Mouse (Mus musculus) myocyte (in vitro differentiated cells): ENCODE measurements around the gene Mtfr1l.

Source experiments
- CEBPB ChIP-seq: IDR thresholded peaks from 2 replicates; pipeline ENCODE4 v1.6.1; 2011; ENCODE audit warnings: mild to moderate bottlenecking, moderate library complexity; ENCODE audit not compliant: poor library complexity, insufficient read depth, severe bottlenecking
- E2F4 ChIP-seq: IDR thresholded peaks from one replicate; pipeline ENCODE4 v1.6.1; 2011; ENCODE audit warnings: mild to moderate bottlenecking, control low read depth, moderate library complexity; ENCODE audit not compliant: insufficient read depth
- MAX ChIP-seq: IDR thresholded peaks from one replicate; pipeline ENCODE4 v1.6.1; 2011; ENCODE audit warnings: low read depth, mild to moderate bottlenecking, control low read depth
- MYOD1 ChIP-seq, 3 experiments: IDR thresholded peaks; one replicate each; pipeline ENCODE4 v1.6.1; 2011; ENCODE audit warnings: control low read depth in 2 of 3, low read depth in 2 of 3, mild to moderate bottlenecking in 2 of 3, moderate library complexity in 1 of 3; ENCODE audit not compliant: insufficient read length in 2 of 3, control insufficient read depth in 1 of 3
- MYOG ChIP-seq, 3 experiments: IDR thresholded peaks; one replicate each; pipeline ENCODE4 v1.6.1; 2011; ENCODE audit warnings: control low read depth in 2 of 3, low read depth in 2 of 3, mild to moderate bottlenecking in 2 of 3; ENCODE audit not compliant: insufficient read length in 2 of 3, control insufficient read depth in 1 of 3, insufficient read depth in 1 of 3
- POLR2A ChIP-seq: IDR thresholded peaks from one replicate; pipeline ENCODE4 v1.6.1; 2011; ENCODE audit warnings: low read depth, mild to moderate bottlenecking, control low read depth, moderate library complexity; ENCODE audit not compliant: insufficient read length
- REST ChIP-seq: IDR thresholded peaks from one replicate; pipeline ENCODE4 v1.6.1; 2011; ENCODE audit warnings: mild to moderate bottlenecking, control low read depth, moderate library complexity; ENCODE audit not compliant: insufficient read depth, insufficient read length
- TCF12 ChIP-seq: IDR thresholded peaks from one replicate; pipeline ENCODE4 v1.6.1; 2011; ENCODE audit warnings: mild to moderate bottlenecking, control low read depth; ENCODE audit not compliant: poor library complexity, insufficient read depth, severe bottlenecking
- USF1 ChIP-seq: IDR thresholded peaks from one replicate; pipeline ENCODE4 v1.6.1; 2011; ENCODE audit warnings: low read depth, mild to moderate bottlenecking, control low read depth, moderate library complexity

DNA sequence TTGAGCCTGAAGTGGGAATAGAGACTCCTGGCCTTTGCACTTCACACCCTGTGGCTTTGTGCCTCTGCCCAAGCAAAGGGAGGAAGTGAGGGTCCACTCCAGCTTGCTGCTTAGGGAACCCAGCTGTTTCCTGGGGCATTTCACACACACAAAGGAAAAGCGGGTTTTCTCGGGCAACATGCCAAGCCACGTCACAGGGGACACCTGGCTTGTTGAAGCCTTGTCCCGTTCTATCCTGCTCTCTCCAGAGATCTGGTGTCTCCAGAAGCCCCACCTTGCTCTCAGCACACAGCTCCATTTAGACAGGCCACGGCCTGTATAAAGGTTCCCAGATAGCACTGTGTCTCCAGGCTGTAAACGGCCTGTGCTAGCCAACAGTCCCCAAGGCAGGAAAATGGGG lies 43.5 kb downstream of the Mtfr1l start:
- TF ChIP-seq POLR2A (no peak), MYOG (IDR thresholded peaks at IDR 0.05; ENCODE audit: control insufficient read depth in 1 of 3, insufficient read depth in 1 of 3, insufficient read length in 2 of 3, low read depth in 2 of 3) (no peak), USF1 (no peak), REST (no peak), MYOD1 (IDR thresholded peaks at IDR 0.05; ENCODE audit: control insufficient read depth in 1 of 3, insufficient read length in 2 of 3, low read depth in 2 of 3) (no peak), CEBPB (no peak), TCF12 (no peak), MAX (no peak), E2F4 (no peak)
